Mouse (Mus musculus) MEL (cell line): Measurements from ENCODE around the gene Sec23b.

Source experiments
- BHLHE40 ChIP-seq: IDR thresholded peaks from 2 replicates; pipeline ENCODE4 v1.6.1; 2012; ENCODE audit warnings: low read depth, mild to moderate bottlenecking, inconsistent platforms, low read length, improper control_type of control experiment, borderline replicate concordance
- CHD2 ChIP-seq: IDR thresholded peaks from 2 replicates; pipeline ENCODE4 v1.6.1; 2011; ENCODE audit warnings: low read length, improper control_type of control experiment
- CTCF ChIP-seq, 3 experiments: IDR thresholded peaks in 2 of 3; conservative IDR thresholded peaks in 1 of 3; 2 replicates each; pipeline ENCODE4 v1.5.1; 2011 to 2012; ENCODE audit warnings: low read length in 3 of 3, low read depth in 2 of 3, mild to moderate bottlenecking in 2 of 3, improper control_type of control experiment in 1 of 3, inconsistent platforms in 1 of 3, mixed read lengths in 1 of 3, moderate library complexity in 1 of 3; ENCODE audit not compliant: control insufficient read depth in 1 of 3, insufficient read depth in 1 of 3, poor library complexity in 1 of 3, severe bottlenecking in 1 of 3
- ELF1 ChIP-seq: IDR thresholded peaks from 2 replicates; pipeline ENCODE4 v1.6.1; 2014; ENCODE audit warnings: low read depth, mild to moderate bottlenecking, inconsistent platforms, low read length, improper control_type of control experiment, moderate library complexity
- EP300 ChIP-seq, 2 experiments: IDR thresholded peaks; 2 replicates each; pipeline ENCODE4 v1.6.1; 2011; ENCODE audit warnings: improper control_type of control experiment in 2 of 2, low read length in 2 of 2, low read depth in 1 of 2, mild to moderate bottlenecking in 1 of 2
- GATA1 ChIP-seq: IDR thresholded peaks from 2 replicates; pipeline ENCODE4 v1.6.1; 2011; ENCODE audit warnings: low read depth, low read length, improper control_type of control experiment
- HCFC1 ChIP-seq: IDR thresholded peaks from 2 replicates; pipeline ENCODE4 v1.6.1; 2012; ENCODE audit warnings: low read depth, mild to moderate bottlenecking, inconsistent platforms, low read length, improper control_type of control experiment, moderate library complexity
- NRF1 ChIP-seq: IDR thresholded peaks from 2 replicates; pipeline ENCODE4 v1.6.1; 2014; ENCODE audit warnings: low read depth, mild to moderate bottlenecking, inconsistent platforms, low read length, improper control_type of control experiment, moderate library complexity; ENCODE audit not compliant: poor library complexity, insufficient read depth, severe bottlenecking
- POLR2A ChIP-seq, 2 experiments: IDR thresholded peaks; 2 replicates each; pipeline ENCODE4 v1.6.1; 2011 to 2012; ENCODE audit warnings: low read length in 2 of 2, mild to moderate bottlenecking in 2 of 2, control low read depth in 1 of 2, improper control_type of control experiment in 1 of 2, low read depth in 1 of 2, moderate library complexity in 1 of 2; ENCODE audit not compliant: control insufficient read depth in 1 of 2, insufficient read depth in 1 of 2, poor library complexity in 1 of 2
- SIN3A ChIP-seq: IDR thresholded peaks from 2 replicates; pipeline ENCODE4 v1.6.1; 2012; ENCODE audit warnings: low read length, improper control_type of control experiment, inconsistent platforms
- ZNF384 ChIP-seq: IDR thresholded peaks from 2 replicates; pipeline ENCODE4 v1.6.1; 2012; ENCODE audit warnings: low read depth, mild to moderate bottlenecking, inconsistent platforms, low read length, improper control_type of control experiment

DNA sequence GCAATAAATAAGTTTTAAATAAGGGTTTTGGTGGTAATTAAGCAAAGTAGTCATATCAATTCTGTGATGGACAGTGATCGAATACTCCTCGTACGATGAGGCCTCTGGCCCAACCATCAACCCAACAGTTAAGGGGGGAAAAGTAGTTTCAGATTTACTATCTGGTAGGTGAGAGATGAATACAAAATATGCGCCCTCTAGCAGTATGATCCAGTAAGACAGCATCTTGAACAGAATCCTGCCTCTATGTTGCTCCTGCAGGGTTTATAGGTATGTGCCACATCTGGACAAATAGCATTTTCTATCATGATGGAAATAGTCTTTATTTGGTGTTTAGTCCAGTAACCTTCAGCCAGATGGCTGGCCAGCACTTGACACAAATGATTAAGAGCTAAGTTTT lies 14.8 kb upstream of the Sec23b start:
- TF ChIP-seq SIN3A = no peak
- no peak for TF ChIP-seq CTCF (IDR thresholded peaks at IDR 0.05 in 2 of 3, conservative IDR thresholded peaks at IDR 0.05 in 1 of 3; ENCODE audit: control insufficient read depth in 1 of 3, insufficient read depth in 1 of 3, low read depth in 2 of 3, low read length in 3 of 3, poor library complexity in 1 of 3, severe bottlenecking in 1 of 3)
- no peak for TF ChIP-seq GATA1
- TF ChIP-seq HCFC1 = no peak
- TF ChIP-seq ELF1 = no peak
- TF ChIP-seq POLR2A (IDR thresholded peaks at IDR 0.05; ENCODE audit: control insufficient read depth in 1 of 2, insufficient read depth in 1 of 2, low read depth in 1 of 2, low read length in 2 of 2, poor library complexity in 1 of 2) = no peak
- no peak for TF ChIP-seq EP300 (IDR thresholded peaks at IDR 0.05; ENCODE audit: low read depth in 1 of 2, low read length in 2 of 2)
- no peak for TF ChIP-seq NRF1
- no peak for TF ChIP-seq BHLHE40
- no peak for TF ChIP-seq CHD2
- no peak for TF ChIP-seq ZNF384
